Mouse (Mus musculus) C2C12 (cell line): ENCODE measurements around the gene Ccr8. TPM values are rescaled to one million over a fixed set of nuclear protein-coding genes. Genes with fewer than 3 reads are reported as not detected.
"Not testable (repeated sequence)": the region's sequence is repeated elsewhere in the genome, so short reads cannot be mapped to it uniquely, and the experiment has no call there.

ENCODE experiments used
- H3K27me3 ChIP-seq: one replicate; pipeline ENCODE4 v1.6.1; 2011; ENCODE audit not compliant: control insufficient read depth, insufficient read depth, insufficient read length
- H3K36me3 ChIP-seq: one replicate; pipeline ENCODE4 v1.6.1; 2011; ENCODE audit not compliant: control insufficient read depth, insufficient read depth
- H3K4me3 ChIP-seq: one replicate; pipeline ENCODE4 v1.5.1; 2011; ENCODE audit warnings: mild to moderate bottlenecking, control low read depth; ENCODE audit not compliant: poor library complexity, insufficient read depth, severe bottlenecking
- H3K79me2 ChIP-seq: one replicate; pipeline ENCODE4 v1.6.1; 2011; ENCODE audit not compliant: control insufficient read depth, insufficient read depth
- H3K79me3 ChIP-seq: one replicate; pipeline ENCODE4 v1.6.1; 2011; ENCODE audit warnings: low read depth, control low read depth
- H3ac ChIP-seq: one replicate; pipeline ENCODE3; 2011; ENCODE audit warnings: low read depth; ENCODE audit not compliant: control insufficient read depth, insufficient read length
- CEBPB ChIP-seq: IDR thresholded peaks from one replicate; pipeline ENCODE4 v1.6.1; 2011; ENCODE audit warnings: low read depth, mild to moderate bottlenecking, control low read depth, moderate library complexity
- CTCF ChIP-seq: IDR thresholded peaks from one replicate; pipeline ENCODE4 v1.5.1; 2011; ENCODE audit not compliant: control insufficient read depth, insufficient read depth, insufficient read length
- FOSL1 ChIP-seq: IDR thresholded peaks from one replicate; pipeline ENCODE4 v1.8.0; 2011; ENCODE audit warnings: mild to moderate bottlenecking, low read length; ENCODE audit not compliant: poor library complexity, insufficient read depth, severe bottlenecking
- MAX ChIP-seq: IDR thresholded peaks from one replicate; pipeline ENCODE4 v1.6.1; 2011; ENCODE audit warnings: mild to moderate bottlenecking, control low read depth
- MYOD1 ChIP-seq: IDR thresholded peaks from one replicate; pipeline ENCODE4 v1.6.1; 2011; ENCODE audit warnings: low read depth; ENCODE audit not compliant: control insufficient read depth, insufficient read length
- MYOG ChIP-seq: IDR thresholded peaks from one replicate; pipeline ENCODE4 v1.6.1; 2011; ENCODE audit not compliant: control insufficient read depth, insufficient read length; ENCODE audit errors: extremely low read depth
- USF1 ChIP-seq: IDR thresholded peaks from one replicate; pipeline ENCODE4 v1.6.1; 2011; ENCODE audit warnings: low read depth, mild to moderate bottlenecking, control low read depth, moderate library complexity
- polyA plus RNA-seq: library from polyadenylated mRNA; unstranded; fragments of >200 nt; fragmentation: generic; extraction: Trizol; gene quantifications from one replicate; pipeline ENCODE4 v1.2.1, GENCODE M21; 2012; ENCODE audit warnings: missing spikeins

Gene Ccr8
- polyA plus RNA-seq, 1 experiment, result not detected

- no peaks in the 10 kb centered on the region for H3K79me3 ChIP-seq
- no peak overlapping the region for H3ac ChIP-seq
- TF ChIP-seq FOSL1 (no peak), USF1 (no peak), MAX (no peak), CTCF (no peak), MYOD1 (no peak), MYOG (no peak), CEBPB (no peak)
Measured at GRCm38 (mm10) chr9:120093701-120094100, 1.8 kb downstream of the Ccr8 start.

DNA sequence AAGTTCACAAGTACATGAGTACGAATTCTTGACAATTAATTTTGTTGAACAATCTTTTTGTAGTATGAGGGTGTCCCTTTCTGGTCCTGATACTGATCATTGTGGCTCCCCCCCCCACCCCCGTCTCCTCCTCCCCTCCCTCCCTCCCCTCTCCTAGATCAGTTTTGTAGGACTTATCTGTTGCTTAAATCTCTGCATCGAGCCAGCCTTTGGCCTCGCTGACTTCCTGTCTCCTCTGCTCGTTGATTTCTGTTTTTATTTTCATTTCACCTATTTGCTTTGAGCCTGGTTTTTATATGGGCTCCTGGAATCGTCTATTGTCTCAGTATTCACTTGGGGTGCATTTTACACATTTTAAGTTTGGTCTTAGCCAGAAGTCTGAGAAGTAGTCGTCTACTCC is 4.0 kb downstream of the Ccr8 start:
- Histone ChIP-seq H3K79me3 (no peaks in the 10 kb centered on the region), H3K4me3 (no peak overlapping the region), H3ac (no peak overlapping the region), H3K79me2 (no peaks in the 10 kb centered on the region), H3K36me3 (no peaks in the 10 kb centered on the region), H3K27me3 (no peaks in the 10 kb centered on the region)
- TF ChIP-seq CEBPB (no peak), MAX (no peak), FOSL1 (no peak), USF1 (no peak), MYOD1 (no peak), MYOG (no peak), CTCF (no peak)

More at GRCm38 (mm10) chr9:120093701-120094100, 1.8 kb downstream of the Ccr8 start:
- Histone ChIP-seq H3K36me3 (no peaks in the 10 kb centered on the region), H3K27me3 (no peaks in the 10 kb centered on the region), H3K4me3 (no peak overlapping the region), H3K79me2 (no peaks in the 10 kb centered on the region)

DNA sequence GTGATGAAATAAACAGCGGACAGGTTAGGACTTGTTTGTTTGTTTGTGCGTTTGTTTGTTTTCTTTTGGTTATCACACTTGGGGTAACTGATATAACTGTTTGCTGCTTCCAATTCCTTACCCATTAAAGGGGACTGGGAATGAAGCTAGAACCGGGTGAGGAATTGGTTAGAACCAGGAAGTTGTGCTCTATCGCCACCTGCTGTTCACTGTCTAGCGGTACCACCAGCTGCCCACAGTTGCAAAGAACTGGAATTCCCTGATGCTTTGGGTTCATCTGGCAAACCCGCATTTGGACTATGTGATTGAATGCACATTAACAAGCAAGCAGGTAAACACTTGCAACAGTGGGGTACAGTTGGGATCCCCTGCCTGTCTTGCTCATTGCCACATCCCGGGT is 6.8 kb downstream of the Ccr8 start:
- Histone ChIP-seq H3K27me3 (no peaks in the 10 kb centered on the region), H3ac (no peak overlapping the region), H3K36me3 (no peaks in the 10 kb centered on the region), H3K79me3 (no peaks in the 10 kb centered on the region), H3K79me2 (no peaks in the 10 kb centered on the region), H3K4me3 (no peak overlapping the region)
- TF ChIP-seq CTCF, result peak; percentile 72
- TF ChIP-seq MAX, result no peak
- TF ChIP-seq MYOG, result no peak
- TF ChIP-seq FOSL1, result no peak
- no peak for TF ChIP-seq MYOD1
- TF ChIP-seq CEBPB, result no peak

- no peaks in the 10 kb centered on the region for H3K36me3 ChIP-seq
- no peaks in the 10 kb centered on the region for H3K79me2 ChIP-seq
- TF ChIP-seq CEBPB (no peak), MYOG (no peak), CTCF (no peak)
- no peak overlapping the region for H3ac ChIP-seq
- no peaks in the 10 kb centered on the region for H3K27me3 ChIP-seq
- H3K79me3 ChIP-seq, result no peaks in the 10 kb centered on the region
- H3K4me3 ChIP-seq, result no peak overlapping the region
Measured at GRCm38 (mm10) chr9:120099304-120099703, 7.4 kb downstream of the Ccr8 start.

- Histone ChIP-seq H3K27me3 (no peaks in the 10 kb centered on the region), H3ac (no peak overlapping the region), H3K79me2 (no peaks in the 10 kb centered on the region), H3K79me3 (no peaks in the 10 kb centered on the region), H3K4me3 (no peak overlapping the region), H3K36me3 (no peaks in the 10 kb centered on the region)
- TF ChIP-seq MAX (no peak), MYOD1 (no peak), FOSL1 (no peak), USF1 (no peak), CEBPB (no peak), CTCF (no peak), MYOG (no peak)
Measured at GRCm38 (mm10) chr9:120101165-120101564, 9.3 kb downstream of the Ccr8 start.

GRCm38 (mm10) chr9:120108953-120109352 is 17.0 kb downstream of the Ccr8 start:
- peaks cover 28% of the 10 kb centered on the region for H3K79me2 ChIP-seq
- not testable (repeated sequence) for H3K4me3 ChIP-seq, H3K36me3 ChIP-seq, H3K27me3 ChIP-seq, H3ac ChIP-seq, H3K79me3 ChIP-seq
